9 mouse cellular contexts compared by ENCODE assay signal in the genomic region with DNA sequence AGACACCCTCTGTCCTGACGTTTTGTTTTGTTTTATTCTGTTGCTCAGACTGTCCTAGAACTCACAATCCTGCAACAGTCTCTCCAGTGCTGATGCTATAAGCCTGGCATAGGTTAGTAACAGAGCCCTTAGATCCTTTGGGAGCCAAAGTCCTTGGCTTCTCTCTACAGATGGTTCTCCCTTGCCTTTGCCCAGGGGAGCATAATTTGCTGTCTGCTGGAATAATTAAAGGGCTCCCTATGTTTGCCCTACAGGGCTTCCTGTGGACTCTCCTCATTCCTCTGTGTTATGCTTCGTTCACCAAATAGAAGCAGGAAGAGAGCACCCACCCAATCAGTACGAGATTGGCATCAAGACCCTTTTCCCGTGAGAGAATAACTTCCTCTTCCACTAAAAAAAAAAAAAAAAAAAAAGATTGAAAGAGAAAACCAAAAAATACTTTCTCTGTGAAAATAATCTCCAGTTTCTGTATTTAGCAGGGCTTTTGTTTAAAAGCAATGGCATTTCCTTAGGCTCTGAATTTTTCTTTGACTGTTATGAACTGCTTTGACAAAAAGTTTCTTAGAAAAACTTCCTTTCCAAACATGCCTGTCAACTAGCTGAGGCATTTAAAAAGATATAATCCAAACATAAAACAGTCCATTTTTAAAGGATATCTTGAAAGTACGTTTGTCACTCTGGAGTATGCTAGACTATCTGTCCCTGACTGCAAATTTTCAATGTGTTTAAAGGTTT.
DNase-seq lines count a peak whose midpoint lies in the region; ATAC-seq and TF ChIP-seq lines count a peak whose summit lies in the region.
"Had no signal": no experiment of that assay in that cellular context is flagged by ENCODE, and none has a peak within 500 bp of the region (broad histone marks: within the 10 kb centered on the region; RNA-seq: fewer than 3 reads in every experiment).

No protein-coding gene starts in this region.

- no peak for DNase-seq in intestine, embryonic 14.5 days (ENCODE audit: low spot score)
- no peak for DNase-seq in lung, postnatal 0 days (ENCODE audit: low spot score)
- no peak for DNase-seq in lung, adult 2 months
- DNase-seq in thymus, postnatal 0 days (ENCODE audit: low spot score) = no peak
- no peak for DNase-seq in midbrain, postnatal 0 days (ENCODE audit: low spot score)
- DNase-seq: adrenal gland, adult 8-10 months had no signal

- H3K4me2 ChIP-seq in intestine, embryonic 14.5 days (ENCODE audit: low read length) = no peak overlapping the region
- H3K4me2 ChIP-seq in intestine, postnatal 0 days (replicated peaks; ENCODE audit: low read depth) = no peak overlapping the region
- H3K4me2 ChIP-seq in lung, postnatal 0 days (replicated peaks; ENCODE audit: low read depth, low read length) = no peak overlapping the region
- H3K4me2 ChIP-seq in intestine, embryonic 15.5 days (replicated peaks) = no peak overlapping the region
- no peak overlapping the region for H3K4me2 ChIP-seq in midbrain, postnatal 0 days (ENCODE audit: low read depth, low read length, poor library complexity, severe bottlenecking)
- H3K4me2 ChIP-seq: midbrain, embryonic 15.5 days had no signal

- H3K9ac ChIP-seq in intestine, embryonic 14.5 days (ENCODE audit: low read length) = no peak overlapping the region
- no peak overlapping the region for H3K9ac ChIP-seq in intestine, postnatal 0 days (ENCODE audit: low read depth, low read length)
- no peak overlapping the region for H3K9ac ChIP-seq in lung, postnatal 0 days (replicated peaks; ENCODE audit: low read depth)
- H3K9ac ChIP-seq in intestine, embryonic 15.5 days = no peak overlapping the region
- no peak overlapping the region for H3K9ac ChIP-seq in midbrain, postnatal 0 days (replicated peaks; ENCODE audit: low read length, poor library complexity, severe bottlenecking)
- H3K9ac ChIP-seq: midbrain, embryonic 15.5 days had no signal

- H3K27me3 ChIP-seq in intestine, embryonic 14.5 days (replicated peaks; ENCODE audit: control insufficient read depth, insufficient read depth, low read length) = no peaks in the 10 kb centered on the region
- no peaks in the 10 kb centered on the region for H3K27me3 ChIP-seq in intestine, postnatal 0 days (replicated peaks; ENCODE audit: control insufficient read depth, insufficient read depth, low read length)
- no peaks in the 10 kb centered on the region for H3K27me3 ChIP-seq in lung, postnatal 0 days (replicated peaks; ENCODE audit: insufficient read depth, low read length)
- no peaks in the 10 kb centered on the region for H3K27me3 ChIP-seq in intestine, embryonic 15.5 days (replicated peaks)
- no peaks in the 10 kb centered on the region for H3K27me3 ChIP-seq in midbrain, postnatal 0 days (ENCODE audit: insufficient read depth, low read length)
- H3K27me3 ChIP-seq: midbrain, embryonic 15.5 days had no signal

- no peak for TF ChIP-seq CTCF in intestine, postnatal 0 days (IDR thresholded peaks at IDR 0.05; ENCODE audit: low read depth)
- no peak for TF ChIP-seq CTCF in lung, postnatal 0 days (IDR thresholded peaks at IDR 0.05)
- TF ChIP-seq CTCF in lung, adult 2 months (IDR thresholded peaks at IDR 0.05; ENCODE audit: insufficient read depth, low read length) = no peak
- TF ChIP-seq CTCF in midbrain, postnatal 0 days (IDR thresholded peaks at IDR 0.05) = no peak

- peaks cover 31% of the 10 kb centered on the region for H3K4me1 ChIP-seq in intestine, embryonic 14.5 days (replicated peaks; ENCODE audit: control insufficient read depth, insufficient read depth, low read length)
- H3K4me1 ChIP-seq in intestine, postnatal 0 days (replicated peaks; ENCODE audit: control insufficient read depth, insufficient read depth, low read length) = peaks cover under 1% of the 10 kb centered on the region
- H3K4me1 ChIP-seq in lung, postnatal 0 days (ENCODE audit: insufficient read depth, low read depth, low read length) = peaks cover 8% of the 10 kb centered on the region; the same call in 1 of the 2 replicates
- peaks cover 13% of the 10 kb centered on the region for H3K4me1 ChIP-seq in lung, adult 2 months (ENCODE audit: control insufficient read depth, insufficient read depth, low read length)
- peaks cover 18% of the 10 kb centered on the region for H3K4me1 ChIP-seq in intestine, embryonic 15.5 days (replicated peaks)
- H3K4me1 ChIP-seq in midbrain, postnatal 0 days (ENCODE audit: insufficient read depth, low read length) = no peaks in the 10 kb centered on the region

- no peaks in the 10 kb centered on the region for H3K36me3 ChIP-seq in intestine, embryonic 14.5 days (ENCODE audit: control insufficient read depth, insufficient read depth, low read length)
- no peaks in the 10 kb centered on the region for H3K36me3 ChIP-seq in intestine, postnatal 0 days (ENCODE audit: control insufficient read depth, insufficient read depth)
- H3K36me3 ChIP-seq in lung, postnatal 0 days (ENCODE audit: insufficient read depth, low read length) = no peaks in the 10 kb centered on the region
- no peaks in the 10 kb centered on the region for H3K36me3 ChIP-seq in intestine, embryonic 15.5 days
- no peaks in the 10 kb centered on the region for H3K36me3 ChIP-seq in midbrain, postnatal 0 days (ENCODE audit: insufficient read depth, low read length)
- H3K36me3 ChIP-seq: midbrain, embryonic 15.5 days had no signal

- 32% methylated on average over 5 of the region's 5 CpGs for WGBS in intestine, embryonic 14.5 days
- WGBS in intestine, postnatal 0 days = 50% methylated on average over 5 of the region's 5 CpGs
- 21% methylated on average over 5 of the region's 5 CpGs for WGBS in lung, postnatal 0 days
- 16% methylated on average over 5 of the region's 5 CpGs for WGBS in lung, adult 2 months
- 29% methylated on average over 5 of the region's 5 CpGs for WGBS in intestine, embryonic 15.5 days
- 62% methylated on average over 5 of the region's 5 CpGs for WGBS in midbrain, postnatal 0 days

- H3K4me3 ChIP-seq in intestine, embryonic 14.5 days (ENCODE audit: low read depth, low read length) = no peak overlapping the region
- no peak overlapping the region for H3K4me3 ChIP-seq in intestine, postnatal 0 days (ENCODE audit: low read depth, low read length)
- no peak overlapping the region for H3K4me3 ChIP-seq in lung, postnatal 0 days (ENCODE audit: low read depth, low read length)
- H3K4me3 ChIP-seq in lung, adult 2 months (replicated peaks; ENCODE audit: extremely low read depth, low read depth, low read length) = no peak overlapping the region
- H3K4me3 ChIP-seq in intestine, embryonic 15.5 days (replicated peaks) = no peak overlapping the region
- H3K4me3 ChIP-seq in midbrain, postnatal 0 days (ENCODE audit: low read depth, low read length) = no peak overlapping the region
- H3K4me3 ChIP-seq: midbrain, embryonic 15.5 days had no signal

- no peak for ATAC-seq in intestine, embryonic 14.5 days (replicated peaks; ENCODE audit: low FRiP score, low TSS enrichment, low read depth)
- no peak for ATAC-seq in intestine, postnatal 0 days
- no peak for ATAC-seq in lung, postnatal 0 days
- ATAC-seq in intestine, embryonic 15.5 days = no peak
- ATAC-seq in midbrain, postnatal 0 days (ENCODE audit: low FRiP score) = no peak
- ATAC-seq: midbrain, embryonic 15.5 days had no signal

- no peaks in the 10 kb centered on the region for H3K9me3 ChIP-seq in intestine, embryonic 14.5 days (ENCODE audit: control insufficient read depth, low read length)
- H3K9me3 ChIP-seq in intestine, postnatal 0 days (ENCODE audit: control insufficient read depth) = no peaks in the 10 kb centered on the region
- no peaks in the 10 kb centered on the region for H3K9me3 ChIP-seq in lung, postnatal 0 days (ENCODE audit: low read length)
- H3K9me3 ChIP-seq in intestine, embryonic 15.5 days = no peaks in the 10 kb centered on the region
- H3K9me3 ChIP-seq in midbrain, postnatal 0 days (ENCODE audit: low read length) = no peaks in the 10 kb centered on the region
- H3K9me3 ChIP-seq: midbrain, embryonic 15.5 days had no signal

- H3K27ac ChIP-seq in intestine, embryonic 14.5 days (ENCODE audit: low read depth) = peak overlapping the region; percentile 67; the same call in 1 of the 2 replicates
- no peak overlapping the region for H3K27ac ChIP-seq in intestine, postnatal 0 days (ENCODE audit: low read depth, low read length)
- 0 out of 2 replicates have a peak overlapping the region, but pooled peaks have one; percentile 38 for H3K27ac ChIP-seq in lung, postnatal 0 days (ENCODE audit: low read length)
- H3K27ac ChIP-seq in intestine, embryonic 15.5 days = peak overlapping the region; percentile 65; the same call in 1 of the 2 replicates
- no peak overlapping the region for H3K27ac ChIP-seq in midbrain, postnatal 0 days (ENCODE audit: low read depth, low read length)
- H3K27ac ChIP-seq: midbrain, embryonic 15.5 days had no signal

- no peak for TF ChIP-seq POLR2A in lung, adult 2 months (IDR thresholded peaks at IDR 0.05; ENCODE audit: borderline replicate concordance, extremely low read depth, low read depth, low read length)

- no peak for TF ChIP-seq EP300 in lung, postnatal 0 days (IDR thresholded peaks at IDR 0.05)

Comparison
In these comparisons a context has a peak if more than half of its experiments do, and no peak if none do; other contexts are left out.
1. H3K27ac ChIP-seq: peak in intestine, embryonic 14.5 days (single experiment), lung, postnatal 0 days (single experiment) and intestine, embryonic 15.5 days (single experiment); none in intestine, postnatal 0 days (single experiment) and midbrain, postnatal 0 days (single experiment).